Mouse (Mus musculus): ENCODE results near the gene Ddx11. TPM values are rescaled to one million over a fixed set of nuclear protein-coding genes. Genes with fewer than 3 reads are reported as not detected.
"Not testable (repeated sequence)": the region's sequence is repeated elsewhere in the genome, so short reads cannot be mapped to it uniquely, and the experiment has no call there.

The Ddx11 gene
- total RNA-seq, 2 experiments from 2014 or later: 4.3 to 6.4 TPM

GRCm38 (mm10) chr17:66112166-66112565, 11.2 kb upstream of the Ddx11 start:
- no peak for DNase-seq

- no peak for DNase-seq
These were observed 4.3 kb upstream of the Ddx11 start for GRCm38 (mm10) chr17:66118991-66119390.

GRCm38 (mm10) chr17:66120701-66121100, 2.6 kb upstream of the Ddx11 start:
- DNase-seq: peak; percentile 36 to 44

GRCm38 (mm10) chr17:66123816-66124610, 693 bp downstream of the Ddx11 start:
- no peak for DNase-seq

- DNase-seq: no peak
These were observed 1.9 kb downstream of the Ddx11 start for GRCm38 (mm10) chr17:66125211-66125610.

- DNase-seq: no peak
These were observed 7.1 kb downstream of the Ddx11 start for GRCm38 (mm10) chr17:66130371-66130770.

- DNase-seq: no peak
These were observed 7.9 kb downstream of the Ddx11 start for GRCm38 (mm10) chr17:66131212-66131611.

- DNase-seq: not testable (repeated sequence)
These were observed 29.7 kb downstream of the Ddx11 start for GRCm38 (mm10) chr17:66152706-66153662.

- not testable (repeated sequence) for DNase-seq
These were observed 30.6 kb downstream of the Ddx11 start for GRCm38 (mm10) chr17:66153735-66154423.

- DNase-seq: no peak
These were observed 31.6 kb downstream of the Ddx11 start for GRCm38 (mm10) chr17:66154876-66155275.

GRCm38 (mm10) chr17:66158271-66158670, 35.0 kb downstream of the Ddx11 start:
- no peak for DNase-seq

- DNase-seq: not testable (repeated sequence)
These were observed 43.8 kb downstream of the Ddx11 start for GRCm38 (mm10) chr17:66167141-66167540.

- not testable (repeated sequence) for DNase-seq
These were observed 47.7 kb downstream of the Ddx11 start for GRCm38 (mm10) chr17:66170971-66171370.

GRCm38 (mm10) chr17:66190577-66190976, 67.3 kb downstream of the Ddx11 start:
- no peak for DNase-seq

GRCm38 (mm10) chr17:66197041-66197440, 73.7 kb downstream of the Ddx11 start:
- DNase-seq: no peak

Other genes starting within 250 kb of the Ddx11 start
- 10 to 100 TPM; 41.4 to 61.4 TPM for gene Ralbp1, start 237.7 kb upstream of the Ddx11 start, total RNA-seq (2021)
- 100 to 1,000 TPM; 111 to 124 TPM for gene Twsg1, start 172.3 kb upstream of the Ddx11 start, total RNA-seq (2021)
- 10 to 100 TPM; 28.9 to 29.3 TPM for gene Ankrd12, start 46.4 kb upstream of the Ddx11 start, total RNA-seq (2021)
- gene Ndufv2, start 22.0 kb upstream of the Ddx11 start, total RNA-seq (2021): 100 to 1,000 TPM; 368 to 381 TPM
- 10 to 100 TPM; 31.8 to 35.5 TPM for gene Washc1, start 12.0 kb upstream of the Ddx11 start, total RNA-seq (2021)

Measured in adrenal gland, postnatal 36 days (tissue).